Mouse (Mus musculus): ENCODE data around the gene Wfdc3.

- TF ChIP-seq POLR2A (IDR thresholded peaks at IDR 0.05; ENCODE audit: control insufficient read depth, extremely low read depth, insufficient read depth, low read length, poor library complexity), result no peak
- TF ChIP-seq CTCF (IDR thresholded peaks at IDR 0.05; ENCODE audit: borderline replicate concordance, control insufficient read depth, extremely low read depth, insufficient read depth, low read length, poor library complexity), result no peak
Observed at GRCm38 (mm10) chr2:164773229-164773988, 27.7 kb upstream of the Wfdc3 start.
